Mouse (Mus musculus) midbrain, embryonic 13.5 days (tissue): ENCODE measurements at regions not wholly inside any gene's neighbourhood (a gene's known extent, or its start where the extent isn't known, plus 50 kb on each side); places are given as distances from the start of the nearest gene placed in this dataset.

Experiments
- ATAC-seq: fragments of 200-750 bp; cut with Nextera tagmentation; 2 replicates; pipeline ENCODE4 v1.8.0; 2017; ENCODE audit warnings: mild to moderate bottlenecking, moderate TSS enrichment, moderate library complexity
- H3K27ac ChIP-seq: fragments of 300-500 bp; sonication (generic); 2 replicates; pipeline ENCODE4 v1.5.1; 2015; ENCODE audit warnings: inconsistent platforms, mild to moderate bottlenecking, moderate library complexity
- H3K27me3 ChIP-seq: fragments of 300-500 bp; sonication (generic); 2 replicates; pipeline ENCODE4 v1.6.1; 2015; ENCODE audit warnings: mild to moderate bottlenecking, inconsistent platforms
- H3K36me3 ChIP-seq: fragments of 300-500 bp; sonication (generic); 2 replicates; pipeline ENCODE4 v1.6.1; 2015; ENCODE audit warnings: mild to moderate bottlenecking, inconsistent platforms
- H3K4me1 ChIP-seq: fragments of 300-500 bp; sonication (generic); replicated peaks from 2 replicates; pipeline ENCODE4 v1.6.1; 2015; ENCODE audit warnings: inconsistent platforms
- H3K4me2 ChIP-seq: fragments of 300-500 bp; sonication (generic); replicated peaks from 2 replicates; pipeline ENCODE4 v1.6.1; 2015; ENCODE audit warnings: moderate library complexity, mild to moderate bottlenecking, inconsistent platforms
- H3K4me3 ChIP-seq: fragments of 300-500 bp; sonication (generic); replicated peaks from 2 replicates; pipeline ENCODE4 v1.5.1; 2015; ENCODE audit warnings: mild to moderate bottlenecking, inconsistent platforms
- H3K9ac ChIP-seq: fragments of 300-500 bp; sonication (generic); replicated peaks from 2 replicates; pipeline ENCODE4 v1.6.1; 2015; ENCODE audit warnings: mild to moderate bottlenecking, inconsistent platforms
- H3K9me3 ChIP-seq: fragments of 300-500 bp; sonication (generic); 2 replicates; pipeline ENCODE4 v1.6.1; 2016; ENCODE audit warnings: mild to moderate bottlenecking, inconsistent platforms
- WGBS: fragments of 180-500 bp; shearing (Covaris S2); methylation state at CpG from one replicate; pipeline ENCODE4 v1.1.7; 2015; 5-methylcytosine and 5-hydroxymethylcytosine counted together

DNA sequence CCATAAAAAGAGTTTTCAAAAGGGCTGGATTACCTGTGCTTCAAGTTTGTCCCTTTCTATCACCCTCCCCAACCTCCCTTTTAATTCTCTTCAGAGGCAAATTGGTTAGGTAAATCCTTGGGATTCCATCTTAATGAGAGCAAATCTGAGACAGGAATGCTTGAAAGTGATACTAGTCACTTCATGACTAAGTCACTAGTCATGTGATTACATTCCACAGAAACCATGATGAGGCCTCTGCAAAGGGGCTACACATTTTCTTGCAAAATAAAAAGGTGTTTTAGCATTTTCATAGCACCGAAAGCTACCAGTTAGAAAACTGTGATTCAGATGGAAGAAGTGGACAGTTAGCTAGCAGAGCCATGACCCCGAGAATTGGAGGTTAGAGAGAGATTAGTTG is 473.0 kb upstream of the Gm9747 start:
- no peak for ATAC-seq
- no peak overlapping the region for H3K4me2 ChIP-seq
- H3K4me3 ChIP-seq = no peak overlapping the region
- no peaks in the 10 kb centered on the region for H3K9me3 ChIP-seq
- no peak overlapping the region for H3K27ac ChIP-seq
- no peaks in the 10 kb centered on the region for H3K36me3 ChIP-seq
- H3K9ac ChIP-seq = no peak overlapping the region
- no peaks in the 10 kb centered on the region for H3K4me1 ChIP-seq
- H3K27me3 ChIP-seq = no peaks in the 10 kb centered on the region
- WGBS = 86% methylated on average over 2 of the region's 2 CpGs

DNA sequence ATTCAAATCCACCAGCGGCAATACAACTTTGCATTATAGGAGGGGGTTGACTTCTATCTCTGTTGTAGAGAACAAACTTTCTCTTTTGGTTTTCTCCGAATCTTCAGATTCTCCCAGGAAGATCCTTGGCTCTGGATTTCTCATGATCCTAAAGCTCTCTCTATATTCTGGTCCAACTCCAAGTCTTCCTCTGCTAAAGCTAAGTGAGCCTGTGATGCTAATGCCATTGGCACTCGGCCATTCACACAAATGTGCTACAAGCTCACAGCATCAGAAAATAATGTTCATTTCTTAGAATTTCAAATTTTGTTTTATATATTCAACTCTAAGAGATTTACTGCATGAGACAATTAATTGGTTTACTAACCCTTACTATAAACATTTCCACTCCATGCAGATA is 461.2 kb upstream of the Gm9747 start:
- Histone ChIP-seq H3K36me3 (no peaks in the 10 kb centered on the region), H3K27me3 (no peaks in the 10 kb centered on the region), H3K9me3 (no peaks in the 10 kb centered on the region), H3K4me1 (no peaks in the 10 kb centered on the region), H3K4me2 (no peak overlapping the region), H3K27ac (no peak overlapping the region), H3K4me3 (no peak overlapping the region), H3K9ac (no peak overlapping the region)
- 96% methylated on average over 3 of the region's 3 CpGs for WGBS
- no peak for ATAC-seq

DNA sequence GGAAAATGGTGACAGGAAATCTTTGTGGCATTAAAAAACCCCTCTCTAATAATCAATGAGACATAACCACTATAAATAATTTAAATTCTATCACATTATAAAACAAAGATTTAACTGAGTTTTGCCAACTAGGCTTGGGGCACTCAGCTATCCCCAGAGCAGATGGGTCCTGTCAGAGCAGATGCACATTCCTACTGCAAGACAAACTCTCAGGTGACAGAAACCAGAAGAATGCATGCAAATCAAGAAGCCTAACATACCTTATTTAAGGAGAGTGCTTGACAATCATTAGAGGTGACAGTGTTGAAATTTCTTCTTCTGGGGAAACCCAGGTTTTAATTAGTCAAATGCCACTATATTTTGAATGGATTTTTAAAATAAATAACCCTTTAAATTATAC is 452.3 kb upstream of the Gm9747 start:
- Histone ChIP-seq H3K4me1 (no peaks in the 10 kb centered on the region), H3K9ac (no peak overlapping the region), H3K27me3 (no peaks in the 10 kb centered on the region), H3K9me3 (no peaks in the 10 kb centered on the region), H3K27ac (no peak overlapping the region), H3K4me3 (no peak overlapping the region), H3K4me2 (no peak overlapping the region), H3K36me3 (no peaks in the 10 kb centered on the region)
- no peak for ATAC-seq

DNA sequence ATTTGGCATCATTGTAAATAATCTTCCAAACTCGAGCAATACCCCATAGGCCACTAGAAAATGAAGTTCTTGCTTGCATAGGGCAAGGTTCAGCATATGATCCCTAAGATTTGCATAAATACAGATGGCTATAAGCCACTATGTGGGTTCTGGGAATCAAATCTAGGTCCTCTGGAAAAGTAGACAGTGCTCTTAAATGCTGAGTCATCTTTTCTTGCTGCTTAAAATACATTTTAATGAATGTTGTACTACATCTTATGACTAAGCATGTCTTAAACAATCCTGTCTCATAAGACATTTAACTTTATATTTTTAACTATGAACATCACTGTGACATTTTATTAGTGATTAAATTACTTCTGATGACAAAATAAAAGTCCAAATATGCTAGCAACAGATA is 448.6 kb upstream of the Gm9747 start:
- H3K4me3 ChIP-seq = no peak overlapping the region
- H3K27ac ChIP-seq = no peak overlapping the region
- H3K9me3 ChIP-seq = no peaks in the 10 kb centered on the region
- WGBS = 60% methylated on average over 1 of the region's 1 CpGs
- no peaks in the 10 kb centered on the region for H3K36me3 ChIP-seq
- H3K27me3 ChIP-seq = no peaks in the 10 kb centered on the region
- no peaks in the 10 kb centered on the region for H3K4me1 ChIP-seq
- no peak overlapping the region for H3K9ac ChIP-seq
- no peak overlapping the region for H3K4me2 ChIP-seq
- ATAC-seq = no peak

DNA sequence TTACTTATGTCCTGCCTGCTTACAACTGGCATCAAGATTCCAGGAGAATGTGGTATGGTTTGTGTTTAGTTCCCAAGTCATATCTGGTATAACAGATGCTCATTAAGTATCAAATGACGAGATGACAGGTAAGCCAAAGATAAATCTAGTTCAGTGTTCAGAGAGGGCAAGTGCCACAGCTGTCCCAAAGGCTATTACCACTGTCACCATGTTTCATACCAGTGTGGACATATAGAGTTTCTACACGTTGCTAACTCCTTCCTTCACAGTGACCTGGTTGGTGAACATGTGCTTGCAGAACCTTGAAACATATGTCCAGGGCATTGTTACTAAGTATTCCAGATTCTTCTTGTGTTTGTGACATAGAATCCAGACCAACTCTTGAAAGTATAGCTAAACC is 438.1 kb upstream of the Gm9747 start:
- Histone ChIP-seq H3K36me3 (no peaks in the 10 kb centered on the region), H3K4me3 (no peak overlapping the region), H3K9me3 (no peaks in the 10 kb centered on the region), H3K27me3 (no peaks in the 10 kb centered on the region), H3K4me1 (no peaks in the 10 kb centered on the region), H3K9ac (no peak overlapping the region), H3K27ac (no peak overlapping the region), H3K4me2 (no peak overlapping the region)
- ATAC-seq = no peak
- WGBS = 87% methylated on average over 2 of the region's 2 CpGs

DNA sequence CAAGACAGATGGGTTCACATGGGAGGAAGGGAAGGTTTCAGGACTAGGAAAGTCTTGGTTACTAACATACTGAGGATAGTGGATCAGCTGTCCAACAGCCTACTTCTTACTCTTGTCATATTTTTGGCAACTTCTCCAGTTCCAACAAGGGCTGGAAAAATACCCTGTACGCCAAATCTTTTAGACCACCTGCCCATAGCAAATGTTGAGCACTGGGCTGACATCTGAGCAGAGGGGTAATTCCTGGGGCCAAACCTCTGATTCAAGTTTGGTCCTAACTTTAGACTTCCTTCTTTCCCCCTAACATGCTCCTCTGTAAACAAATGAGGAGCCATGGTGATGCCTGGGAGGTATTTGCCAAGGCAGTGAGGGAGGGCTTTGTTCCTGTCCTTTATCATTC is 437.5 kb upstream of the Gm9747 start:
- H3K4me1 ChIP-seq = no peaks in the 10 kb centered on the region
- 94% methylated on average over 1 of the region's 1 CpGs for WGBS
- H3K4me2 ChIP-seq = no peak overlapping the region
- no peak overlapping the region for H3K27ac ChIP-seq
- no peaks in the 10 kb centered on the region for H3K36me3 ChIP-seq
- H3K9me3 ChIP-seq = no peaks in the 10 kb centered on the region
- H3K4me3 ChIP-seq = no peak overlapping the region
- no peak overlapping the region for H3K9ac ChIP-seq
- ATAC-seq = no peak
- H3K27me3 ChIP-seq = no peaks in the 10 kb centered on the region

DNA sequence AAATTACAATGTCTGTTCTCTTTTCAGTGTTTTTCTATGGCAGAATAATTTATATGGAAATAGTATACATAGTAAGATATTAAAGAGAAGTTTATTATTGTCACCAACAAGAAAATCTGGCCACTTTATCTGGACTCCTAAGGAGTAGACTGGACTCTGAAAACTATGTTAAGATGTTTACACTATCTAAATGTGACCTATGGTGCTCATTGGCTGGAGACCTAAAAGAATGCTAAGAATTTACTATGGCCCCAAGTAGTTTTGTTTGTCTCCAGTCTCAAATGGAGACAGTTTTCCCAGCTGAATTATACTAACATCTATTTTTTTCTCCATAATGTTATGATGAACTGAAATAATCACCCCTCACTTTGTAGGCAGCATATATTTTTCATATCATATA is 421.3 kb upstream of the Gm9747 start:
- H3K27ac ChIP-seq = no peak overlapping the region
- no peaks in the 10 kb centered on the region for H3K4me1 ChIP-seq
- no peak for ATAC-seq
- no peak overlapping the region for H3K4me3 ChIP-seq
- H3K4me2 ChIP-seq = no peak overlapping the region
- no peaks in the 10 kb centered on the region for H3K9me3 ChIP-seq
- H3K27me3 ChIP-seq = no peaks in the 10 kb centered on the region
- H3K9ac ChIP-seq = no peak overlapping the region
- no peaks in the 10 kb centered on the region for H3K36me3 ChIP-seq

DNA sequence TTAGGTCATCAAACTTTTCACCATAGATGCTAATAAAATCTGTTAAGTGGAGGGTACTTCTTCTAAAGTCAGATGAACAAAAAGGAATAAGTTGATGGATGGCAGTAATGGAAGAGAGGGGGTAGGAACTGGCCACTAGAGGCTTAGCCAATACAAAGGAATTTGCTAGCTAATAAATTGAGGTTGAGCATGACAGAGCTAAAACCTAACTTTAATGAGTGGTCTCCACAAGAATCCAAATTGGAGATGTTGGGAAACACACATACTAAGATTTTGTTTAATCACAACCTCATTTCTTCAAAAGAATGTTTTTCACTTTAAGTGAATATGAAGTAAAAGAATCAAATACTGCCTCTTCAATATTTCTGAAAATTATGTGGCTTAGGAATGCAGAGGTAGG is 414.0 kb upstream of the Gm9747 start:
- no peak overlapping the region for H3K4me3 ChIP-seq
- H3K27me3 ChIP-seq = no peaks in the 10 kb centered on the region
- ATAC-seq = no peak
- H3K9me3 ChIP-seq = no peaks in the 10 kb centered on the region
- no peak overlapping the region for H3K9ac ChIP-seq
- H3K4me1 ChIP-seq = no peaks in the 10 kb centered on the region
- no peak overlapping the region for H3K4me2 ChIP-seq
- H3K27ac ChIP-seq = no peak overlapping the region
- no peaks in the 10 kb centered on the region for H3K36me3 ChIP-seq

DNA sequence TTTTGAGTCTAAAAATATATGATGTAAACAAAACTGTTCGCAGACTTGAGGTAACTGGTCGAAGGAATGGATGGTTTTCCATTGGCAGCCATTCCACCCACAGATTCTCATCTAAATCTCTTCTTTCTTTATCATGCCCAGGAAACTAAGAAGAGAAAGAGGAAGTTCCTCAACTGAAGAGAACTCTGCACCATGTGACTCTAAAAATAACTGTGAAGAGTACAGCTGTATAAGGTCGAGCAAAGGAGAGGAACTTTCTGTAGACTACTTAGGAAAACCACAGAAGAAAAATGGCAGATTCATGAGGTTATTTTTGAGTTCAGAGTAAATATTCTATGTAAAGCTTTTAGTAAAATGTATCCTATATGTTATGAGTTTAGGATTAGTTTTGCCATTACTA is 390.9 kb upstream of the Gm9747 start:
- H3K4me1 ChIP-seq = no peaks in the 10 kb centered on the region
- H3K9me3 ChIP-seq = no peaks in the 10 kb centered on the region
- WGBS = 91% methylated on average over 3 of the region's 3 CpGs
- no peak overlapping the region for H3K9ac ChIP-seq
- no peak for ATAC-seq
- H3K4me3 ChIP-seq = no peak overlapping the region
- H3K36me3 ChIP-seq = no peaks in the 10 kb centered on the region
- no peaks in the 10 kb centered on the region for H3K27me3 ChIP-seq
- H3K4me2 ChIP-seq = no peak overlapping the region
- H3K27ac ChIP-seq = no peak overlapping the region

DNA sequence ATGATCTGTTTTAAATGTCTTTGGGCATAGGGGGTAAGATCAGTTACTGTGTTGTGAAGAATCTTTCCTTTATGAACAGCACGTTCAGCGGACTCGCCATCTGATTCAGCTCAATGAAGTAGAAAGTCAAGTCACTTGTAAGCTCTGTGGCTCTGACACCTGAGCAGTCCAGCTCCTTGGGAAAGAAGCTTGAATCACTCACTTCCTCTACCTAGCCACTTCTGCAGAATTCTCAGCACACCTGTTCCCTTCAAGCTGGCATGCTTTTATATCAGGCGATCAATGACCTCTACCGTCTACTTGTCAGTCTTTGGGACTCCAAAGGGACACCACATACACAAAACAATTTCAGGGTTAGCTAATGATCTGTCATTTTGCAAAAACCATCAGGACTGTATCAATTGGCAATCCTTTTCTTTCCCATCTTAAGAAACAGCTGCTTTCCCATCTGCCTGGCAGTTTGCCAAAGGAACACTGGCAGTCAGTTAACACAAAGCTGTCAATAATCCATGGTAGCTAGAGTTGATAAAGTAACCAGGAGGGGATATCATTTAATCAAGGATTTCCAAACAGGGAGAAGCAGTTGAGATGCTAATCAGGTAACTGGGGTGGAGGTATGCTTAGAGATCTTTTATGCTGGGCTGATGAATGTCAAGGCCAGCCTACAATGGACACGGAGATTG is 382.3 kb upstream of the Gm9747 start:
- no peaks in the 10 kb centered on the region for H3K36me3 ChIP-seq
- no peak overlapping the region for H3K4me3 ChIP-seq
- no peak overlapping the region for H3K27ac ChIP-seq
- H3K27me3 ChIP-seq = no peaks in the 10 kb centered on the region
- 70% methylated on average over 6 of the region's 6 CpGs for WGBS
- ATAC-seq = no peak
- H3K4me1 ChIP-seq = peaks cover 7% of the 10 kb centered on the region; the same call in 1 of the 2 replicates
- no peaks in the 10 kb centered on the region for H3K9me3 ChIP-seq
- no peak overlapping the region for H3K9ac ChIP-seq
- H3K4me2 ChIP-seq = no peak overlapping the region

DNA sequence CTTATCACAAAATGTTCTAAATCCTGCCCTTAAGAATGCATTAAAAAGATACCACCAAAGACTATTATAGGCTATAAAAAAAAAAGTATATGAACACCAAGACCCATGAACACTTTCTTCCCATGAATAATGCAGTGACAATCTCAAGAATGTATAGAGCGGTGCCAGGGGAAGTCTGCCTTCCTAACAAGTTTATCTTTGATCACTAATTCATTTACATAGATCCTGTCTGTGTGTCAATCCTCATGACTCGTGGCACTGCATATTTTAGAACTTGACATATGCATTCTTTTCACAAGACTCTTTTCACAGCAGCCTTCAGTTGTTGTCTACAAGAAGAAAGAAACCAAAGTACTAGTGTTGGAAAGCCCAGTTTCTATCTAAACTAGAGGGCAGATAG is 373.4 kb upstream of the Gm9747 start:
- 41% methylated on average over 2 of the region's 2 CpGs for WGBS
- no peak overlapping the region for H3K4me2 ChIP-seq
- H3K4me3 ChIP-seq = no peak overlapping the region
- no peak for ATAC-seq
- H3K4me1 ChIP-seq = no peaks in the 10 kb centered on the region
- H3K36me3 ChIP-seq = no peaks in the 10 kb centered on the region
- H3K27me3 ChIP-seq = no peaks in the 10 kb centered on the region
- H3K9ac ChIP-seq = no peak overlapping the region
- no peak overlapping the region for H3K27ac ChIP-seq
- no peaks in the 10 kb centered on the region for H3K9me3 ChIP-seq

DNA sequence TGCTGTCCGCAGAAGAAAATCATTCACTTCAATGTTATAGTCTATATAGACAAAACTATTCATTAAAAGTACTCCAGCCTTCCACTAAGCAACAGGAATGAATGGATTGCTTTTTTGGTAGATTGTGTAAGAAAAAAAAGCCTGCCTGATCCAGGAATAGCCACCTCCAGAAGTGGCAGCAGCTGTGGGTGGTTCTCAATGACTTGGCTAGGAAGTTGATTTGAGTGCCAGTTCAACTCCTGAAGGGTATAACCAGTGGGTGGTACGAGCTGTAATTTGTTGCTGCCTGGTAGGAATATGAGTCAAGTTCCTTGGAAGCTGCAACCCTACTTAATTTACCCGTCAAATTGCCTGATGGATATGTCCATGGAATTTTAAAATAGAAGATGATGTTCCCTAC is 368.3 kb upstream of the Gm9747 start:
- no peak for ATAC-seq
- no peak overlapping the region for H3K9ac ChIP-seq
- H3K9me3 ChIP-seq = no peaks in the 10 kb centered on the region
- H3K27me3 ChIP-seq = no peaks in the 10 kb centered on the region
- WGBS = 88% methylated on average over 3 of the region's 3 CpGs
- H3K27ac ChIP-seq = no peak overlapping the region
- H3K4me3 ChIP-seq = no peak overlapping the region
- H3K4me2 ChIP-seq = no peak overlapping the region
- H3K4me1 ChIP-seq = no peaks in the 10 kb centered on the region
- H3K36me3 ChIP-seq = no peaks in the 10 kb centered on the region

DNA sequence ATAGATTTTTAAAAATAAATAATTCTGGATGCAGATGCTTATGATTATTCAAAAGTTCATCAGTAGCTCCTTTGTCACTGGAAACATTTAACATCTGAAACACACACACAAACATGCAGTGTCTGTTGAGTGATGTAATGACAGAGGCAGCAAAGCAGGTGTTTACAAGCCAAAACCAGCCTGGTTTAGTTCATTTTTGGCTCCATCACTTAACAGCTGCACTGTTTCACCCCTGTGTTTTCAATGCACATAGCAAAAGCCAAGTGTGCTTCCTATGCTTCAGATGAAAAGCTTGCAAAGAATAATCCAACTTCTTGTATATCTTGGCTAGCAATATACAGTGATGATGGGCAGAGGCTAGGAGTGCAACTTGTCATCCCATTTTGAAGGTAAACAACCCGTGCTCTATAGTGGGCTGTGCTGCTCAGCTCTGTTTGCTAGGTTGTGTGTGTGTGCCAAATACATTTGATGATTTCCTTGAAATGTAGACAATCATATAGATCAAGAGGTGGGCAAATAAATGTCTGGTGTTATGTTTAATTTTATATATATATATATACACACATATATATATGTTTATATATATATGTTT is 345.9 kb upstream of the Gm9747 start:
- WGBS = 73% methylated on average over 1 of the region's 1 CpGs
- Histone ChIP-seq H3K4me1 (no peaks in the 10 kb centered on the region), H3K27me3 (no peaks in the 10 kb centered on the region), H3K9ac (no peak overlapping the region), H3K4me3 (no peak overlapping the region), H3K9me3 (no peaks in the 10 kb centered on the region), H3K27ac (no peak overlapping the region), H3K36me3 (no peaks in the 10 kb centered on the region), H3K4me2 (no peak overlapping the region)
- ATAC-seq = no peak
